Mouse (Mus musculus): ENCODE measurements around the gene Fbn1. TPM values are rescaled to one million over a fixed set of nuclear protein-coding genes. Genes with fewer than 3 reads are reported as not detected.

Gene Fbn1
- polyA plus RNA-seq, 1 experiment from 2014 or later, result 12.3 TPM

DNA sequence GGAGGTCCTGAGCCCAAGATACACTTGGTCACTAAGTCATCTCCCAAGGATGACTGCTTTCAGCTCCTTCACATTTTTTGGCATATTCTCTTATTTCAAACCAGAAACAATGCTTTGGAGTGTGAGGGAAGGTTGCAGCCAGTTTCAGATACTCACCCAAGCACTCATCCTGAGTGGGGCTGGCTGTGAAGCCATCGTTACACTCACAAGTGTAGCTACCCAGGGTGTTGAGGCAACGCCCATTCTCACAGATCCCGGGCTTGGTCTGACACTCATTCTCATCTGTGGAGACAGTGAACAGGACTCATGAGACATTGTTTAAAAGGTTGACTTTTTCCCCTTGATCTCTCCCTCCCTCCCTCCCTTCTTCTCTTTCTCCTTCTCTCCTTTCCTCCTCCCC, 192.6 kb downstream of the Fbn1 start:
- 91% methylated on average over 3 of the region's 3 CpGs for WGBS
- no peaks in the 10 kb centered on the region for H3K27me3 ChIP-seq (ENCODE audit: control insufficient read depth, insufficient read depth, low read length)
- H3K4me3 ChIP-seq (ENCODE audit: low read depth, low read length), result no peak overlapping the region
- no peak overlapping the region for H3K9ac ChIP-seq (ENCODE audit: low read depth, low read length)
- no peaks in the 10 kb centered on the region for H3K4me1 ChIP-seq (replicated peaks; ENCODE audit: control insufficient read depth, insufficient read depth, low read length)
- DNase-seq (ENCODE audit: low spot score) (no peak), ATAC-seq (ENCODE audit: low FRiP score) (no peak)
- no peaks in the 10 kb centered on the region for H3K36me3 ChIP-seq (ENCODE audit: control insufficient read depth, insufficient read depth, low read length)
- no peak overlapping the region for H3K4me2 ChIP-seq (replicated peaks; ENCODE audit: low read depth, low read length)
- no peaks in the 10 kb centered on the region for H3K9me3 ChIP-seq (ENCODE audit: control insufficient read depth, low read length)
- H3K27ac ChIP-seq (ENCODE audit: low read depth, low read length), result no peak overlapping the region

DNA sequence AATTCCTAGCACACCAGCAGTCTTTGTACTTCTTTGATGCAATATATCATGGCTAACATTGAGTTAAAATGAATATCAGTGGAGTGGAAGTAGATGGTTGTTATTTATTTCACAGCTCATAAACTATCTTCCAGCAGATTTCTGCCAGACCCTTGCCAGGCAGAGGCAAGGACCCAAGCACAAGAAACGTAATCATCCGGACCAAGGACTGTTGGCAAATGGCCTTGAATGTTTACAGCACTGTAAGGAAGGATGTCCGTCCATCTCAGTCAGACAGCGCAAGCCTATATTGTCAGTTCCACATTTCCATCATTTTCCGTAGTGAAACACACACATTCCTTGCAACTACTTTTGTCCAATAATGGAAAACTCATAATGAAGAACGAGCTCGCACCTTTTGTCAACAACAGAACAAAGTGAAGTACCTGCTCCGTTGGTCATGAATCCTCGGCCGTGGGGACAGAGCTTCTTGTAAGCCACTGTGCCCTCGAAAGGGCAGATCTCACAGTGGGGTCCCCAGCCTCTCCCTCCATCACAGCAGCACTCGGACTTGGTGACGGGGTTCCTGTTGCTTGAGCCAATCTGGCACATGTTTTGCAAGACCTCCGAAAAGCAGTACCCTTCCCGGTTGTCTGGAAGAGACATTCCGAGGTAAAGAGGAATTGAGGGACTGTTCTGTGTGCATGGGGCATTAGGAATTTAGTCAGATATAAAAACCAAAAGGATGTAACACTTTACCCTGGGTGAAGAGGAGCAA, 193.4 kb downstream of the Fbn1 start:
- H3K4me3 ChIP-seq (ENCODE audit: low read depth, low read length), result no peak overlapping the region
- no peak overlapping the region for H3K27ac ChIP-seq (ENCODE audit: low read depth, low read length)
- H3K36me3 ChIP-seq (ENCODE audit: control insufficient read depth, insufficient read depth, low read length), result no peaks in the 10 kb centered on the region
- no peak for ATAC-seq (ENCODE audit: low FRiP score)
- no peak for DNase-seq (ENCODE audit: low spot score)
- H3K9me3 ChIP-seq (ENCODE audit: control insufficient read depth, low read length), result no peaks in the 10 kb centered on the region
- H3K4me1 ChIP-seq (replicated peaks; ENCODE audit: control insufficient read depth, insufficient read depth, low read length), result no peaks in the 10 kb centered on the region
- H3K27me3 ChIP-seq (ENCODE audit: control insufficient read depth, insufficient read depth, low read length), result no peaks in the 10 kb centered on the region
- 90% methylated on average over 16 of the region's 16 CpGs for WGBS
- no peak overlapping the region for H3K4me2 ChIP-seq (replicated peaks; ENCODE audit: low read depth, low read length)
- no peak overlapping the region for H3K9ac ChIP-seq (ENCODE audit: low read depth, low read length)

DNA sequence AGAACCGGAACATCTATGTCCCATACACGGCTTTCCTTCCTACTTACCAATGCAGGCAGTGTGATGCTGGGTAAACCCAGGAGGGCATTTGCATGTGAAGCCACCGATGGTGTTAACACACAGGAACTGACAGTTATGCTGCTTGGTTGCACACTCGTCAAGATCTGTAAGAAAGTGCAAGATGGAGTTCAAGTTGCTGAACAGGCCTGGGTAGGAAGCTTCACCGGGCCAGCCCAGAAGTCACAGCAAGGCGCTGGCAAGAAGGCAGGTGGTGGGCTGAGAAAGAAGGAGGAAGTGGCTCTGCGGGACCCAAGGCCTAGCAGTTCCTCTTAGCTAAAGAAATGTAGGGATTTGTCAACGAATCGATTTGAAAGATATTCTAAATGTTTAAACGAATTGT, 198.1 kb downstream of the Fbn1 start:
- Histone ChIP-seq H3K27me3 (ENCODE audit: control insufficient read depth, insufficient read depth, low read length) (no peaks in the 10 kb centered on the region), H3K9me3 (ENCODE audit: control insufficient read depth, low read length) (no peaks in the 10 kb centered on the region), H3K9ac (ENCODE audit: low read depth, low read length) (no peak overlapping the region), H3K4me3 (ENCODE audit: low read depth, low read length) (no peak overlapping the region), H3K4me2 (replicated peaks; ENCODE audit: low read depth, low read length) (no peak overlapping the region), H3K27ac (ENCODE audit: low read depth, low read length) (no peak overlapping the region), H3K36me3 (ENCODE audit: control insufficient read depth, insufficient read depth, low read length) (no peaks in the 10 kb centered on the region), H3K4me1 (replicated peaks; ENCODE audit: control insufficient read depth, insufficient read depth, low read length) (no peaks in the 10 kb centered on the region)
- ATAC-seq (ENCODE audit: low FRiP score) (no peak), DNase-seq (ENCODE audit: low spot score) (no peak)
- WGBS, result 89% methylated on average over 10 of the region's 10 CpGs

DNA sequence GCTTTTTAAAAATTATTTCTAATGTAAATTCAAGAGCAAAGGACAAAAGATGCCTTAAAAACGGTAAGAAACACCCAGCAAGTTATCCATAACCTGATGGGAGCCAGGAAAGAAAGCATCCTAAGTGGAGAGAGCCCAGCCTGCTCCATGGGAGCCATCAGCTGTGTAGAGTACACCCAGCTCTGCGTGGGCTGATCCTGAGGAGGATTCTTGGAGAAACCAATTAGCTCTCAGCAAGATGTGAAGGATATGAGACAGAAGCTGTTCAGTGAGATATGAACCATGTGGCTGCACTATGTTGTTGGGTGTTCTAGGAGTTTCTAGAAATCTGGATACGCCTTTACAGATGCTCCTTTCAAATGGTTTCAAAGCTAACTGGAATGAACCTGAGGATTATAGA, 202.1 kb downstream of the Fbn1 start:
- 86% methylated on average over 3 of the region's 3 CpGs for WGBS
- ATAC-seq (ENCODE audit: low FRiP score), result no peak
- H3K36me3 ChIP-seq (ENCODE audit: control insufficient read depth, insufficient read depth, low read length), result no peaks in the 10 kb centered on the region

DNA sequence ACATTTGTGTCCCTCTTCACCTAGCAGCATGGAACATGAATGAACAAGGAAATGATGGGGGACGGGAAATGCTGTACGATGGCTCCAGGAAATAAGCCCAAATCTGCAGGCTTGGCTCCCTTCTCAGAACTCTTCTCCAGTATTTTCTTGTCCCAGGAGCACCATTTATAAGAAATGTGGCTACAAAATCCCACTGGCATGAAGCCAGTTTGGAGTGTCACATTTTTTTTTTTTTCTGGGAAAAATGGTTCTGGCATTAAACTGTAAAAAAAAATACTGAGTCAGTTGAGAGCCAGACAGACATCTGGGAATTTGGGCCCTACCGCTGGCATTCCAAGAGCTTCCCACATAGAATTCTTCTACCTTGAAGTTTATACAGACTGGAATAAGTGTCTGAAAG, 203.0 kb downstream of the Fbn1 start:
- ATAC-seq (ENCODE audit: low FRiP score) (no peak), DNase-seq (ENCODE audit: low spot score) (no peak)
- Histone ChIP-seq H3K9me3 (ENCODE audit: control insufficient read depth, low read length) (no peaks in the 10 kb centered on the region), H3K27me3 (ENCODE audit: control insufficient read depth, insufficient read depth, low read length) (no peaks in the 10 kb centered on the region), H3K4me3 (ENCODE audit: low read depth, low read length) (no peak overlapping the region), H3K9ac (ENCODE audit: low read depth, low read length) (no peak overlapping the region), H3K27ac (ENCODE audit: low read depth, low read length) (no peak overlapping the region), H3K4me1 (replicated peaks; ENCODE audit: control insufficient read depth, insufficient read depth, low read length) (no peaks in the 10 kb centered on the region), H3K4me2 (replicated peaks; ENCODE audit: low read depth, low read length) (no peak overlapping the region), H3K36me3 (ENCODE audit: control insufficient read depth, insufficient read depth, low read length) (no peaks in the 10 kb centered on the region)
- WGBS, result 91% methylated on average over 3 of the region's 3 CpGs

More for the DNA sequence above, 202.1 kb downstream of the Fbn1 start:
- H3K9ac ChIP-seq (ENCODE audit: low read depth, low read length), result no peak overlapping the region
- DNase-seq (ENCODE audit: low spot score), result no peak
- H3K4me1 ChIP-seq (replicated peaks; ENCODE audit: control insufficient read depth, insufficient read depth, low read length), result no peaks in the 10 kb centered on the region
- no peaks in the 10 kb centered on the region for H3K9me3 ChIP-seq (ENCODE audit: control insufficient read depth, low read length)
- no peak overlapping the region for H3K27ac ChIP-seq (ENCODE audit: low read depth, low read length)
- H3K4me2 ChIP-seq (replicated peaks; ENCODE audit: low read depth, low read length), result no peak overlapping the region
- no peak overlapping the region for H3K4me3 ChIP-seq (ENCODE audit: low read depth, low read length)
- H3K27me3 ChIP-seq (ENCODE audit: control insufficient read depth, insufficient read depth, low read length), result no peaks in the 10 kb centered on the region

DNA sequence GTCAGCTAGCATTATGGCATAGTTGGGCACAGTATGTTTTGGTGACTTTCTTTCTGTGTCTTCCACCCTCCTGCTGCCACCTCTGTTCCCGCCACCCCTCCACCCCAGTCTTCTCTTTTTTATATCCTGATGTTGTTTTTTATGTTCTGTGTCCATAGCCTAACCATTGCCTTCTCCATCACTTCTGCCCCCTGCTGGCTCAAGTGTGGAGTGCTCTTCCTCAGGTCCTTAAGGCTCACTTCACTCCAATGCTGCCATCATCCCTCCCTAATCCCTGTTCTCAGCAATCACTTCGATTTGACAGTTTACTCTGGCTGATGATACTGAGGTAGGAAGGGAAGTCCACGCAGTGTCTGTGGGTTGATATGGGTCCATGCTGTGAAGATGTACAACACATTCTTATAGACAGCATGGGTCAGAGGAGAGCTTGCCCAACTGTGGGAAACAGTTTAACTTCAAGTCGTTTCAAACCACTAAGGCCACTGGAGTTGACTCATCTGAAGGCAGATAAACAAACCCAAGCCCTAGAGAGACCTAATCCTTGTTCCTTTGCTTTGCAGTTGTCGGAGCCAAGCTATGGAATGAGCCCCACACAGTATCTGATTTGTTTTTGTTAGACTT, 203.9 kb downstream of the Fbn1 start:
- 77% methylated on average over 5 of the region's 5 CpGs for WGBS
- DNase-seq (ENCODE audit: low spot score) (no peak), ATAC-seq (ENCODE audit: low FRiP score) (no peak)
- H3K27me3 ChIP-seq (ENCODE audit: control insufficient read depth, insufficient read depth, low read length), result no peaks in the 10 kb centered on the region
- H3K4me1 ChIP-seq (replicated peaks; ENCODE audit: control insufficient read depth, insufficient read depth, low read length), result no peaks in the 10 kb centered on the region
- no peak overlapping the region for H3K4me2 ChIP-seq (replicated peaks; ENCODE audit: low read depth, low read length)
- no peak overlapping the region for H3K9ac ChIP-seq (ENCODE audit: low read depth, low read length)
- H3K4me3 ChIP-seq (ENCODE audit: low read depth, low read length), result no peak overlapping the region
- no peak overlapping the region for H3K27ac ChIP-seq (ENCODE audit: low read depth, low read length)
- H3K36me3 ChIP-seq (ENCODE audit: control insufficient read depth, insufficient read depth, low read length), result no peaks in the 10 kb centered on the region
- no peaks in the 10 kb centered on the region for H3K9me3 ChIP-seq (ENCODE audit: control insufficient read depth, low read length)

DNA sequence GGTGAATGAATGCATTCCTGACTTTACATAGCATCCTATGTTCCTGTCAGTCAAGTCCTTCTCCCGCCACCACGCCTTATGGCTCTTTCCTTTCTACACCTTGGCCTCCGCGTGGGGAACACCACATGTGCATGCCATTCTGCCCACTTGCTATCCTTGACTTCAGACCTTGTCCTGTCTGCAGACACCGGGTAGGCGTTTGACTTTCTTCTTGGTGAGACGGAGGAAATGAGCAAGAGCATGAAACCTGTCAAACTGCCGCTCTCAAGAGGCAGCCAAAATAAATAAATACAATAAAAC, 205.2 kb downstream of the Fbn1 start:
- DNase-seq (ENCODE audit: low spot score), result no peak
- H3K27me3 ChIP-seq (ENCODE audit: control insufficient read depth, insufficient read depth, low read length), result no peaks in the 10 kb centered on the region
- no peak overlapping the region for H3K4me2 ChIP-seq (replicated peaks; ENCODE audit: low read depth, low read length)
- no peaks in the 10 kb centered on the region for H3K4me1 ChIP-seq (replicated peaks; ENCODE audit: control insufficient read depth, insufficient read depth, low read length)
- H3K4me3 ChIP-seq (ENCODE audit: low read depth, low read length), result no peak overlapping the region
- H3K9me3 ChIP-seq (ENCODE audit: control insufficient read depth, low read length), result no peaks in the 10 kb centered on the region
- WGBS, result 75% methylated on average over 8 of the region's 8 CpGs
- no peak for ATAC-seq (ENCODE audit: low FRiP score)
- H3K36me3 ChIP-seq (ENCODE audit: control insufficient read depth, insufficient read depth, low read length), result no peaks in the 10 kb centered on the region
- no peak overlapping the region for H3K27ac ChIP-seq (ENCODE audit: low read depth, low read length)
- H3K9ac ChIP-seq (ENCODE audit: low read depth, low read length), result no peak overlapping the region

DNA sequence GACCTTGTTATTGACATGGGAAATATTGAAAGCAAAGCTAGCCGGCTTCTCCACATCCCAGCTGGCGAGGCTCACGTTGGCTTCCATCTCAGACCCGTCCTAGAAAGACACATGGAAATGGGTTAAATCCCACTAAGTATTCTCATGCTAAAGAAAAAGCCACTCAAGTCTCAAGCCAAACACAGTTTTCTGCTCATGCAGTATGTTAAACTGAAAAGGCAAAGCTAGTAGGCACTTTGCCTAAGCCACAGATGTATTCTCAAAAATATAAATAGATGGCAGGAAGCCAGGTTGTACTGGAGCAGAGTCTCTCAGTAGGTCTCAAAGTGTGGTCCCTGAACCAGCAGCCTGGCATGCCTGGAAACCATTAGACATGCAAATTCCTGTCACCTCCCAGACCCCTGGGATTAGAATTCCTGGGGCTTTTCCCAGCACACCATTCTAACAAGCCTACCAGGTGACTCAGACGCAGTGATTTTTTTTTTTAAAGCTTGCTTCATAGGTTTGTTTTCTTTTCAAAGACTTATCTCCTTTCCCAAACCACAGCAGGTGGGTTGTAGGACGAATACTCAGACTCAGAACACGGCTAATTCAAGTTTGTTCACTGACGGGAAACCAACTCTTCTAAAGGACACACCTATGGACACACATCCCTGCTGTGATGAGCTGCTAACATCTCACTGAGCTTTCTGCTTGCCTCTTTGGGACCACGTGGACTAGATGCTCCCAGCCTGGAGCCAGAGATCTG, 205.7 kb downstream of the Fbn1 start:
- Histone ChIP-seq H3K4me2 (replicated peaks; ENCODE audit: low read depth, low read length) (no peak overlapping the region), H3K4me1 (replicated peaks; ENCODE audit: control insufficient read depth, insufficient read depth, low read length) (no peaks in the 10 kb centered on the region), H3K27ac (ENCODE audit: low read depth, low read length) (no peak overlapping the region), H3K9me3 (ENCODE audit: control insufficient read depth, low read length) (no peaks in the 10 kb centered on the region), H3K36me3 (ENCODE audit: control insufficient read depth, insufficient read depth, low read length) (no peaks in the 10 kb centered on the region), H3K27me3 (ENCODE audit: control insufficient read depth, insufficient read depth, low read length) (no peaks in the 10 kb centered on the region), H3K9ac (ENCODE audit: low read depth, low read length) (no peak overlapping the region), H3K4me3 (ENCODE audit: low read depth, low read length) (no peak overlapping the region)
- WGBS, result 56% methylated on average over 9 of the region's 9 CpGs
- no peak for DNase-seq (ENCODE audit: low spot score)
- ATAC-seq (ENCODE audit: low FRiP score), result no peak

DNA sequence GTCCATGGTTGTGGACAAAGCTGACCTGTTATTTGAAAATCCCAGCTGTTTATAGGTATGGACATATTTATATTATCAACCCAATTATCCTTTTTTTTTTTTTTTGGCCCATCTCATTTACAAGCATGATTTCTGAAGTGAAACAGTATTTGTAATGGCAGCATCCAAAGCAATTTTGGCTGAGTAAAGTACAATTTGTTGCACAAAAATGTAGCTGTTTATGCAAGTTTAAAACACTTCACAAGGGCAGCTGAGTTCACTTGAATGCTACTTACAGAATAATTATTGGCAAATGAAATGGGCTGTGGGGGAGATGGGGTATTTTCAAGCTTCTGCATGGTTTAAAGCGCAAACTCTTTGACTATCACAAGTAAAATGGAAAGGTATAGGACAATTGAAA, 209.0 kb downstream of the Fbn1 start:
- no peaks in the 10 kb centered on the region for H3K9me3 ChIP-seq (ENCODE audit: control insufficient read depth, low read length)
- DNase-seq (ENCODE audit: low spot score) (no peak), ATAC-seq (ENCODE audit: low FRiP score) (no peak)
- H3K4me1 ChIP-seq (replicated peaks; ENCODE audit: control insufficient read depth, insufficient read depth, low read length), result no peaks in the 10 kb centered on the region
- no peak overlapping the region for H3K4me3 ChIP-seq (ENCODE audit: low read depth, low read length)
- no peak overlapping the region for H3K9ac ChIP-seq (ENCODE audit: low read depth, low read length)
- no peaks in the 10 kb centered on the region for H3K36me3 ChIP-seq (ENCODE audit: control insufficient read depth, insufficient read depth, low read length)
- 95% methylated on average over 1 of the region's 1 CpGs for WGBS
- H3K27me3 ChIP-seq (ENCODE audit: control insufficient read depth, insufficient read depth, low read length), result no peaks in the 10 kb centered on the region
- H3K27ac ChIP-seq (ENCODE audit: low read depth, low read length), result no peak overlapping the region
- H3K4me2 ChIP-seq (replicated peaks; ENCODE audit: low read depth, low read length), result no peak overlapping the region

All from hindbrain, embryonic 11.5 days (tissue).